Mouse (Mus musculus): ENCODE measurements around the gene Ms4a15. TPM values are rescaled to one million over a fixed set of nuclear protein-coding genes. Genes with fewer than 3 reads are reported as not detected.

Gene Ms4a15
- total and polyA plus RNA-seq, 3 experiments: not detected

DNA sequence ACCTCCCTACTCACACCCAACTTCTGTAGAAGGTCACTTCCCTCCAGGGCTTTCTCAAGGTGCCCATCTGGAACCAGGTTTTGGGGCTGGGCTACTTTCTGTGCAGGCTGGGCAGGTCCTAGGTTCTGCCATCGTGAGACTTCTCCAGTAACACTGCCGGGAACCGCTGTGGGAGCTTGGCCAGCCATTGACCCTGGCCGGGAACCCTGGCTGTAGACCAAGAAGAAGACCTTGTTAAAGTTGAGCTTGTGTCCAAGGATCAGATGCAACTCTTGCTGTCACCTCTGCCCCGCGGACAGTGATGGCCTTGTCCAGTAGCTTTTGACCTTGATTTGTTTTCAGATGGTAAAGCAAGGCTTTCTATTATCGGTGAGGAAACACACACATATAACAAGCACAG lies 24.5 kb downstream of the Ms4a15 start:
- no peak overlapping the region for H3K4me3 ChIP-seq (ENCODE audit: control insufficient read depth in 1 of 2, insufficient read depth in 1 of 2, low read depth in 2 of 2, low read length in 2 of 2)
- H3K4me1 ChIP-seq (ENCODE audit: control insufficient read depth in 1 of 2, insufficient read depth in 2 of 2, low read length in 2 of 2): peaks cover 2 to 6% of the 10 kb centered on the region in 2 experiments; a peak in 3 of 4 replicates
- no peak for DNase-seq (ENCODE audit: low read depth, low spot score)
- no peaks in the 10 kb centered on the region for H3K79me2 ChIP-seq (ENCODE audit: control insufficient read depth, insufficient read depth, low read length, poor library complexity)
- peaks cover 0 to 5% of the 10 kb centered on the region in 2 experiments; a peak in 2 of 4 replicates for H3K36me3 ChIP-seq (ENCODE audit: control insufficient read depth in 1 of 2, insufficient read depth in 2 of 2, low read length in 2 of 2)
- no peaks in the 10 kb centered on the region for H3K9me3 ChIP-seq (replicated peaks; ENCODE audit: insufficient read depth, low read length)
- TF ChIP-seq BHLHE40 (IDR thresholded peaks at IDR 0.05; ENCODE audit: borderline replicate concordance, low read depth, low read length): no peak
- TF ChIP-seq SMC3 (IDR thresholded peaks at IDR 0.05; ENCODE audit: low read depth, low read length): no peak
- no peak for TF ChIP-seq ZC3H11A (IDR thresholded peaks at IDR 0.05; ENCODE audit: low read depth, low read length)
- no peak for TF ChIP-seq UBTF (IDR thresholded peaks at IDR 0.05; ENCODE audit: borderline replicate concordance, insufficient read depth, low read depth, low read length)
- no peak for TF ChIP-seq SIN3A (IDR thresholded peaks at IDR 0.05; ENCODE audit: low read length)
- TF ChIP-seq ZKSCAN1 (IDR thresholded peaks at IDR 0.05; ENCODE audit: low read depth, low read length): no peak
- no peak for TF ChIP-seq TAL1 (IDR thresholded peaks at IDR 0.05; ENCODE audit: low read length)
- TF ChIP-seq USF1 (IDR thresholded peaks at IDR 0.05; ENCODE audit: low read depth, low read length): no peak
- TF ChIP-seq MAX (IDR thresholded peaks at IDR 0.05; ENCODE audit: low read length): no peak
- TF ChIP-seq CHD2 (IDR thresholded peaks at IDR 0.05; ENCODE audit: low read length): no peak
- TF ChIP-seq GABPA (IDR thresholded peaks at IDR 0.05; ENCODE audit: low read depth, low read length): no peak
- TF ChIP-seq NELFE (IDR thresholded peaks at IDR 0.05; ENCODE audit: low read depth, low read length): no peak
- TF ChIP-seq RCOR1 (IDR thresholded peaks at IDR 0.05; ENCODE audit: low read depth, low read length): no peak
- no peak for TF ChIP-seq GATA1 (IDR thresholded peaks at IDR 0.05; ENCODE audit: low read depth, low read length)
- peaks cover 7 to 8% of the 10 kb centered on the region in 2 experiments for H3K27me3 ChIP-seq (ENCODE audit: control insufficient read depth in 1 of 2, insufficient read depth in 2 of 2, low read length in 2 of 2)
- H3K9ac ChIP-seq (ENCODE audit: control insufficient read depth, low read depth, low read length, poor library complexity, severe bottlenecking): no peak overlapping the region
- H3K27ac ChIP-seq (ENCODE audit: control insufficient read depth, low read depth, low read length): no peak overlapping the region

DNA sequence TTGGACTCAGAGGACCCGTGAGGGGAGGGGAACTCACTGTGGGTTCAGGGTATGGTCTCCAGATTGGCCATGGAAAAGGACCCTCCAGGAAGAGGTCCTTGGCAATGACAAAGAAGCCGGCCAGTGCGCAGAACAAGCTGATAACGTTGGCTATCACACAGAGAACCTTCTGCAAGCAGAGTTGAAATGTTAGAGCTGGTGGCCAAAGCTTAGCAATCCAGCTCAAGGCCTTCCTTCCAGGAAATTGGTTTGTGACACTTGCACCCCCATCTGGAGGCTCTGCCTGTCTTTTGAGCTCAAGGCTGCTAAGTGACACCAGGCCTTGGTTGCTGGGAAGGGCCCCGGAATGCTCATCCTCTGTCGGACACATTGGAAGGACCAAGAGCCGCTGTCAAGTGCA lies 27.3 kb downstream of the Ms4a15 start:
- Histone ChIP-seq H3K4me1 (ENCODE audit: control insufficient read depth in 1 of 2, insufficient read depth in 2 of 2, low read length in 2 of 2) (peaks cover 2 to 6% of the 10 kb centered on the region in 2 experiments; a peak in 3 of 4 replicates), H3K27ac (ENCODE audit: control insufficient read depth, low read depth, low read length) (no peak overlapping the region), H3K9me3 (replicated peaks; ENCODE audit: insufficient read depth, low read length) (no peaks in the 10 kb centered on the region), H3K36me3 (ENCODE audit: control insufficient read depth in 1 of 2, insufficient read depth in 2 of 2, low read length in 2 of 2) (peaks cover 0 to 5% of the 10 kb centered on the region in 2 experiments; a peak in 2 of 4 replicates), H3K79me2 (ENCODE audit: control insufficient read depth, insufficient read depth, low read length, poor library complexity) (no peaks in the 10 kb centered on the region), H3K9ac (ENCODE audit: control insufficient read depth, low read depth, low read length, poor library complexity, severe bottlenecking) (no peak overlapping the region), H3K27me3 (ENCODE audit: control insufficient read depth in 1 of 2, insufficient read depth in 2 of 2, low read length in 2 of 2) (peaks cover 9 to 10% of the 10 kb centered on the region in 2 experiments), H3K4me3 (ENCODE audit: control insufficient read depth in 1 of 2, insufficient read depth in 1 of 2, low read depth in 2 of 2, low read length in 2 of 2) (no peak overlapping the region)
- no peak for DNase-seq (ENCODE audit: low read depth, low spot score)
- no peak for TF ChIP-seq MAX (IDR thresholded peaks at IDR 0.05; ENCODE audit: low read length)
- TF ChIP-seq TAL1 (IDR thresholded peaks at IDR 0.05; ENCODE audit: low read length): no peak
- no peak for TF ChIP-seq ZKSCAN1 (IDR thresholded peaks at IDR 0.05; ENCODE audit: low read depth, low read length)
- no peak for TF ChIP-seq POLR2AphosphoS5 (IDR thresholded peaks at IDR 0.05; ENCODE audit: borderline replicate concordance, low read depth, low read length)
- no peak for TF ChIP-seq ELF1 (IDR thresholded peaks at IDR 0.05; ENCODE audit: low read depth, low read length)
- no peak for TF ChIP-seq ZMIZ1 (IDR thresholded peaks at IDR 0.05; ENCODE audit: low read depth, low read length)
- no peak for TF ChIP-seq MEF2A (IDR thresholded peaks at IDR 0.05; ENCODE audit: extremely low read depth, insufficient replicate concordance, low read depth, low read length, poor library complexity, severe bottlenecking)
- TF ChIP-seq POLR2AphosphoS2 (IDR thresholded peaks at IDR 0.05; ENCODE audit: low read length): no peak
- TF ChIP-seq SMC3 (IDR thresholded peaks at IDR 0.05; ENCODE audit: low read depth, low read length): no peak
- no peak for TF ChIP-seq EP300 (IDR thresholded peaks at IDR 0.05; ENCODE audit: low read depth in 1 of 2, low read length in 2 of 2)
- no peak for TF ChIP-seq MXI1 (IDR thresholded peaks at IDR 0.05; ENCODE audit: low read depth, low read length)
- no peak for TF ChIP-seq NRF1 (IDR thresholded peaks at IDR 0.05; ENCODE audit: insufficient read depth, low read depth, low read length, poor library complexity, severe bottlenecking)
- no peak for TF ChIP-seq JUND (IDR thresholded peaks at IDR 0.05; ENCODE audit: low read depth, low read length)
